Mouse (Mus musculus) lung, postnatal 0 days (tissue): Measurements from ENCODE around the gene Aamp.

Source experiments
- CTCF ChIP-seq: IDR thresholded peaks from 2 replicates; pipeline ENCODE4 v1.5.1; 2016; ENCODE audit warnings: antibody characterized with exemption, mild to moderate bottlenecking
- EP300 ChIP-seq: IDR thresholded peaks from 2 replicates; pipeline ENCODE4 v1.6.1; 2016; ENCODE audit warnings: antibody characterized with exemption, mild to moderate bottlenecking, control low read depth

DNA sequence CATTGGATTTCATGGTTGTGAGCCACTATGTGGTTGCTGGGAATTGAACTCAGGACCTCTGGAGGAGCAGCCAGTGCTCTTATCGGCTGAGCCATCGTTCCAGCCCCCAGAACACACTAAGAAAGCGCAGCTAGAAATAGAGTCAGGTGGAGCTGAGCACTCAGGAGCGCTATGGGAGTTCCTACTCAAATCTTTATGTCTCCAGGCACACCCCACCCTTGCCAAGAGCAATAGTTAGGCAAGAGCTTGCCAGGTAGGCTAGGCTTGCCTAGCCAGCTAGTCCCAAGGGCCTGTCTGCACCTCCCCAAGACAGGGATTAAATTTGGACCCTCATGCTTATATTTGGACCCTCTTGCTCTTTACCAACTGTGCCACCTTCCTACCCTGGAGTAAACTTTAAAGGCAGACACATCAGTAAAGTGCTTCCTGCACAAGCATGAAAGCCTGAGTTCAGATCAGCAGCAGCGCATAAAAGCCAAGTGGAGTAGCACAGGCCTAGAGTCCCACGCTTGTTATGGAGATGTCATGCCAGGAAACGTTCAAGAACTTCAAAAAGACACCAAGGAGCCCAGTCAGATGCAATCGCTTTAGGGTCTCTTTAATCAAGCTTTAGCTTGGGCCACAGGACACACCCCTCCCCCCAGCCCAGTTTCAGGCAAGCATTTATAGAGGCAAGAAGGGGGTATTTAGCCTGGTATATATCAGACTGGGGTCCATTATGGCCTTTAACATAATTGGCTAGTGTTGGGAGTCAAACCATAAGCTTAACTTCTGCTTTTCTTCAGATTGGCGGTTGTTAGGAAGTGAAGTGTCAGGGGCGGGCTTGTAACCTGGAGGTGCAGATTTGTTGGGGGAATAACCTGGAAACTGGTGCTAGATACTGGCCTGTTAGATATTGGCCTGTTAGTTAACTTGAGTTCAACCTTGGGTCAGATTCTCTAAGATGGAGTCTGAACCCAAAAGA lies 23.7 kb upstream of the Aamp start:
- TF ChIP-seq CTCF: no peak
- TF ChIP-seq EP300: no peak
